Mouse (Mus musculus) right cerebral cortex, adult 18-20 months (tissue): ENCODE results near the gene Xrcc4.
"Not testable (repeated sequence)": the region's sequence is repeated elsewhere in the genome, so short reads cannot be mapped to it uniquely, and the experiment has no call there.

Experiments used
- DNase-seq: peaks from one replicate; pipeline ENCODE4 v3.0.0; 2022; ENCODE audit warnings: mixed read lengths

Gene Xrcc4

DNA sequence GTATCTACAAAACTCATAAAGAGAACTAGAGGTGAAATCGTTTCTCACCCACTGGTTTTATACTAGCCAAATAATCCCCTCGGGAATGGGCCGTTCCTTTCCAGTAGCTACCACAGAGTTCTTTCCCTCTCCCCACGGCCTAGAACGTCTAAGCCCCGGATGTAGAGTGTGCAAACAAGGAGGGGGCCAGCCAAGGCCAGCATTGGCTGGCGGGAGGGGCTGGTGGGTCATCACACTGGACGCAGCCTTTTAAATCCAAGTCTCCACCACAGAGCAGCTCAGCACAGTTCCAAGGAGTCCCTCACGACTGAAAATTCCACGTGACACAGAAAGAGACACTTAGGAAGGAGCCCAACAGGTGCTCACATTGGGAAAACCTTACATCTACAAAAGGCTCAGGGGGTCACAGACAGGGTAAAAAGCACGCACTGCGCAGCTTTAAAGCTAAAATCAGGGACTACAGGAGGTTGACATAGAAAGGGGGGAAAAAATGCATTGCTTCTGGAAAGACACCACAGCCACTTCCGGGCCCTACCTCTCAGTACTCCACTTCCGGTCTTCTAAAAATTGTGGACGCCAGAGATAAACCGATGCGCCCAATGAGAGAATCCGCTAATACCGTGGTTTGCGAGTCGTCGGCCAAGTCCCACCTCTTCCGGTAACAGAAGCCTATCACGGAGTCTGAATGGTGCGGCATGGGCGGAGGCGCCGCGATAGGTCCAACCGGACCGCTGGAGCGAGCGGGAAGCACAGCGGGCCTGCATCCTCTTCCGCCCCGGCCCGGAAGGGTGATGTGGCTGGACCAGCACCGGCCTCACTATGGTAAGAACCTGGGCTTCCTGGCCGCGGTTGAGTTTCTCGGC, at the start of gene Xrcc4, which contains the start of gene Tmem167:
TSS of gene Xrcc4 (minus strand) at position 647 of the 863 bp plus-strand sequence.
TSS of gene Tmem167 (plus strand) at position 162 of the 863 bp plus-strand sequence.
- DNase-seq = peak; percentile 99

DNA sequence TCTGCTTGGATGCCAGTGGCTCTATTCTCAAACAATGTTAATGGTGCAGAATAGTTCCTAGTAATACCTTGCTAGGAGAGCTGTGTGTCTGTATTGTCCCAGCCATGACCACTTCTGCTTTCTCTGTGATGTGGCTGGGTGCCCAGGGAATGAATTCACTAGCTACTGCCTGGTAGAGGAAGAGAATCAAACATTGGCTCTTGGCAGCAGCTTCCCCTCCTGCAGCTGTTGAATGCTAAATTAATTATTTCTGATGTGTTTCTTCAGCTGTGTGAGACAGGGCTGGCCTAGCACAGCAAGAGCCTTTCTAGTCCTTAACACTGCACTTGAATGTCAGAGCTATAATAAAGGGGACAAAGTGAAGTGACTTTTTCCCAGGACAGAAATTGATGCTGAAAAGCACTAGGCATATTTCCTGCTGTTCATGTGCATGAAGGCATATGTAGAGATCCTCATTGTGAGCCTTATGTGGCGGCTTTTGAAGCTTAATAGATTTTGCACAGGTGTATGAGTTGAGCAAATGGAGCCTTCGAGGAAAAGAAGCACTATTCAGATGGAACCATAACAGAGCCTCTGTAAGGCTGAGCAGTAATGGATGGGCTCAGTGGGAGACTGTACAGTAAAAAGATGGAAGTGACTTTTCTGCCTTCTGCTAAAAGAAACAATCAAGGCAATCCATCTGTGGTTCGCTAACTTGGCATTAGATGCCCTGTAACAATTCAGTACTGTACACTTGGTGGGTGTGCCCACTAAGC, 46.9 kb upstream of the Xrcc4 start:
- peak; percentile 32 for DNase-seq

DNA sequence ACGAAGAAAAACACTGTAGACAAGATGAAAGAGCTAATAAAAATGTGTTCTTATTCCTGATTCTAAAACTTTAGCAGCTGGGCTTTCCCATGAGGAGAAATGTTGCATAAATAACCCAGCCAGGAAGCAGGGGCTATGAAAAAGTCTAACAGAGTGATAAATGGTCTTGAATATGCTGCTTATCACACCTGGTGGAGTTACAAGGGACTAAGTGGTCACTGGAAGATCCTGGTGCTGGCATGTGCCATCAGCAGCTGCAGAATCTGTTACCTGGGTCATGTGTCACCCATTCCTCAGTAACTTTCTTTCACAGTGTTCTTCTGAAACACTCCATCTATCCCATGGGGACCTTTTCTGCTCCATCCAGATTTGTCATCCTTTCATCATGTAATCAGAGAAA, 22.3 kb upstream of the Xrcc4 start:
- DNase-seq = no peak

DNA sequence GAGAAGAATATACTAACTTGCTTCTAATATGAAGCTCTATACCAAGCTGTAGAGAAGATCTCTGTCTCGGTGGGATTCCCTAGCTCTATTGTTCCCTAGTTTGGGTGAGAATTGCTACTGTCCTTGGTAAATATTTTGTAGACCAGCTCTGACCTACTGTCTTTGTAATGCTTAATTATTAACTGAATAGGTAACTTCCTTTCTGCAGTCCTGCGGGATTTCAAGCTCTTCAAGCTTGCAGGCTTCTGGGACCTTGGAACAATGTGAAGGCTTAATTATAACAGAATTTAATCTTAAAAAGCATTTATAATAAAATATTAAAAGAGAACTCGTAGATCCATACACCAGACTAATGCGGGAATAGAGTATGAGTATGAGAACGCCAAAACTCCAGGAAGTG, 19.3 kb upstream of the Xrcc4 start:
- DNase-seq = not testable (repeated sequence)

DNA sequence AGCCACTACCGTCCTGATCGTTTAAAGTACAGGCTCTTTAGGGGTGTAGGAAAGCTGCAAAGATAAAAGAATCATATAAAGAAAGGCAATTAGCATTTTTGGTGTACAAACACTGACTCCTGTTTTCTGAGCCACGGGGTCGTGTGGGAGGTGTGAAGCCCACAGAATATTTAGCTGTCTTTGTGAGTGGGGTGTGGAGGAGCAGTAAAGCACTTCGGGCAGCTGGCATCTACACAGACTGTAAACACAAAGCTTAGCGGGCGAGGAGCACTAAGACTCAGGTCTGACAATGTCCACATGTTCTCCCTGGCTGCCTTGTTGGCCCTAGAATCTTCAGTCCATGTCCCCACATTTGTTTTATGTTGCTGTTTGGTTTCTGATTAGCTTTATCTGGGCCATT, 16.7 kb upstream of the Xrcc4 start:
- DNase-seq = peak; percentile 28

DNA sequence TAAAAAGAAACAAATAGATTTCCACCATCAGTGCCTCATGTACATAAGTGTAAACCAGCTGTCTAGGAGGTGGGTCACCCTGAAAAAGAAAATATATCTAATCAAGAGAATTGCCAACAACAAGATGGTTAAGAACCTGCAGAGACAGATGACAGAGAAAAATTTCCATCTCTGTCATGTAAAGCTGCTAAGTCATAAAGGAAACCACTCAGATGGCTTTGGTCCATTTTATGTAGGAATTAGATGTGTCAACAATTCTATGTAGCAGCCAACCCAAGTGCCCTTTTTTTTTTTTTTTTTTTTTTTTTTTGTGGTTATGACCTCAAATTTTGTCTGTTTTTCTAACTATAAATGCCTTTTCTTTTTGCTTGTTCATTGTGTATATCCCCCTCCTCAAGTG, 12.1 kb upstream of the Xrcc4 start:
- DNase-seq = no peak

DNA sequence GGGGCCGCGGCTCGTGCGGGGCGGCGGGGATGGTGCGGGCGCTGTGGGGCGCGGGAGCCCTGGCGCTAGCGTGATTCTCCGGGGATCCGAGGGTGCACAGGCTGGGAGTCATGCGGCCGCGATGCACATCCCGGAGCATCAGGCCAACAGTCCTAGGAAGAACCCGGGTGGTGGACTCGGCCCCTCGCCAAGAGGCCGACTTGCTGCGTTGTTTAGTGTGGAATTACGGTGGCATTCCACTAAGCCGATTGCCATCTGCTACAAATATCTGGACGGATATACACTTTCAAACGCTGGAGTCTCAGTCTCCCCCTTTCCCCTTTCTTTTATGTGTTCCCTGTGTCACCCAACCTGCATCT, 396 bp upstream of the Xrcc4 start:
- DNase-seq = no peak

DNA sequence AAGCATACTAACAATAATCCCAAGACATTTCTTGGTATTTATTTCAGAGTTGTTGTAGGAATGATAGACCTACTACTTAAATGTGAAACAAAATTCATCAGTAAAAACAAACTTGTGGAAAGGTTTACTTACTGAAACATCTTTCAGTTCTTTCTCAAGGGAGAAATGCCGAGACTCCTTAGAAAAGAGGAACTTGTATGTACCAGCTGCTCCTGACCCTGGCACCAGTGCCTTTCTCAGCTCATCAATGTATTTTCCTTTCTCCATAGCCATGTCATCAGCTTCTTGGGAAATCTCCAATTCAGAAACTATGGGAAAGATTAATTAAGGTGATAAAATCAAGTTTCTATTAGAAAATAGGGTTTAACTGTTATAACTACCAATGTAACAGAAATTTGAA, 27.5 kb downstream of the Xrcc4 start:
- no peak for DNase-seq

DNA sequence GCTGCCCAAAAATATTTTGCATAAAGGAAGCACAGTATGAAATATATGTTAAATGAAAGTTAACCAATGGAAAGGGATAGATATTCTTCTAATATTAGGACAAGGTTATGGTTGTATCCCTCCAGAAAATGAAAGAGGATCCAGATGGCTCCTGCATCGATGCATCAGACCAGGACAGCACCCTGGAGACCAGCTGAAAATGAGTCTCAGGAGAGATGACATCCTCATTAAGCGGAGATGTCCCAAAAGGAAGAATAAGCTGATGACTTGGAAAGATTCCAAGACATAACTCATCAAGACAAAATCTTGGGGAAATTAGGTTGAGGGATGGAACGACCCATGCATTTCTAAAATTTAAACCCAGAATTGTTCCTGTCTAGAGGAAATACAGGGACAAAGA, 37.0 kb downstream of the Xrcc4 start:
- DNase-seq = no peak

DNA sequence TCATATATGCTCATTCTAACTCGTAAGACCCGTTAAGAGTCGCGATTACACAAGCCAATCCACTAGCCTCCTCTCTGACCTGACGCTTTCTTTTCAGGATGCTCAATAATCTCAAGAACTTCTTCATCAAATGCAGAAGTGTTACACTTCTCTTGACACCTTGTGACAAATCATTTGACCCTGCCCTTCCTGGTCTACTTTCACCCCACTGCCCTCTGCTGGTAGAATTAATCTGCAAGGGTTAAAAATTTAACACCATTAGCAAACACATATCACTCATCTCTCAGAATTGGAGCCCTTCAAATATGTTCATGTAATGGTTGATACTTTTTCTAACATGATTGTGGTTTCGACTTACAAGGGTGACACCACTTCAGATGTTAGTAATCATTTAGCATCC, 37.7 kb downstream of the Xrcc4 start:
- DNase-seq = no peak

DNA sequence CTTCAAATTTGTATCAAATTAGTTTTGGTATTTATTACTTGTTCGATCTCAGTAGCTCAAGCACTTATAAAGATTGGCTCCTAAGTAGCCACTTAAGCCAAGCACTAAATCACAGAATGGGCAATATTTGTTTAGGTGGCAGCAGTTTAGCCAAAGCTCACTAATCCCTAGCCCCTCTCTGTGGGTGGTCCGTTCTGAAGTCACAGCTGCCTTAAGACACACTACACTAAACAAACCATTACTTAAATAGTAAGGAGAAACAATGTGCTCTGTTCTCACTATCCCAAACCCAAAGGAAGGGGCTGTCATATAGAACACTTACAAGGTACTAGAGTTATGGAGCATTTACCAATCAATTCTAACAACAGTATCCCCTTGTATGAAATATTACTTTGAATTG, 49.8 kb downstream of the Xrcc4 start:
- no peak for DNase-seq

DNA sequence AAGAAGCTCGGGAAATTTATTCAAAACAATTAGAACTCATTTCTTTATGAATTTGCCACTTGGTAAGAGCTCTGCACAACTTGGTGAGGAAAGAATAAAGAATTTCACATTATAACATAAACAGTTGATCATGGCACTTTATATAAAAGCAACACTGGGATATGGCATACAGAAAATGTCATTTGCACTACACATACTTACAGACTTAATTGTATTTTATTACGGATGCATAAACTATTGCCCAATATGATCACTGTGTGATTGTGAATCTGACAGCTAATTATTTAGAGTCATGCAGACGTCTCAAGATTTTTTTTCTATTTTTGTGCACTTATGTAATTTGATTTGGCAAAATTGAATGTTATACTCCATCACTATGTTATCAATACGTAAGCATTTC, 56.4 kb downstream of the Xrcc4 start:
- no peak for DNase-seq

DNA sequence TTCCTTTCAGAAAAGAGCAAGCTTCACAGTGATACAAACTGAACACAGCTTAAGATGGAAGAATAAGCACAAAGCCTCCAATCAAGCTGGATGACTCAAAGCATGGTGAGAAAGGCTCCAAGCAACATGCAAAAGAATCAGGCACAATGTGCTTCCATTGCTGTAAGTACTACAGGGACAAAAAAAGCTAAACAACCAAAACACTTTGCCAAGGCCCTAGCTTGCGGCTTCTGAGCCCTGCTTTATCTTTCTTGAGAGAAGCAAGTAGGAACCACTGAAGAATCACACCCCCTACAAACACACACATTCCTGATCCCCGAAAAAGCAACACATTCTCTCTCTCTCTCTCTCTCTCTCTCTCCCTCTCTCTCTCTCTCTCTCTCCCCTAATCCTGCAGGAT, 56.9 kb downstream of the Xrcc4 start:
- no peak for DNase-seq

DNA sequence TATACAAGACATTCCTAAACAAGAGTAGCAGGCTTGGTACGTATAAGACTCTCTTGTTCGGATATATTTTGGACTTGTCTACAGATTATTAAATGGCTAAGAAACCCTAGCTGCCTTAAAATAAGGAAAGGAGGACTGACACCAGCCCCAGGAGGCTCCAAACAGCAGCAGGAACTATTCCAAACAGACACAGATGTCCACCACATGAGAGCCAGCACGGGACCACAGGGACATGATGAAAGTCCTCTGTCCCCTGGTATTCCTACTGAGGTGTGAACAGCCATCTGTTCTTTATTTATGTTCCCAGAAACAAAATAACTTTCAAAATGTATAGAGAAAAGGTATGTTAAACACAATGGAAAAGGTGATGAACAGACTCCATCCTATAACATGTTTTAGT, 58.5 kb downstream of the Xrcc4 start:
- no peak for DNase-seq

DNA sequence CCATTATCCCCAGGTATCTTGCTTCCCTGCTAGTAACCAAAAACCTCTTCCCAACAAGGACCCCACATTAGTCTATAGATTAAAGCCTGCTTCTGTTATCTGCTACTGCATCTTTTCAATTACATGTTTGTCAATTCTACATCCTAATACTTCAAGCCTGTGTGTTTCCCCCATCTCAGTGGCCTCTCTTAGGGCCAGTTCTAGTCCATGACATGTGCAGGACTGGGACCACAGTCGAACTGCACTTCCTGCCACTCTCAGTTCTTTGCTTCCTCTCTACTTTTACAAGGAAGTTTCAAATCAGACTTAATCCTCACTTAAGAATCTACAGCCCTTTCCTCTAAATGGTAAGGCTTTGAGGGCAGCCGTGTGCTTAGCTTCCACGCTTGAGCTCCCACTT, 76.8 kb downstream of the Xrcc4 start:
- no peak for DNase-seq

DNA sequence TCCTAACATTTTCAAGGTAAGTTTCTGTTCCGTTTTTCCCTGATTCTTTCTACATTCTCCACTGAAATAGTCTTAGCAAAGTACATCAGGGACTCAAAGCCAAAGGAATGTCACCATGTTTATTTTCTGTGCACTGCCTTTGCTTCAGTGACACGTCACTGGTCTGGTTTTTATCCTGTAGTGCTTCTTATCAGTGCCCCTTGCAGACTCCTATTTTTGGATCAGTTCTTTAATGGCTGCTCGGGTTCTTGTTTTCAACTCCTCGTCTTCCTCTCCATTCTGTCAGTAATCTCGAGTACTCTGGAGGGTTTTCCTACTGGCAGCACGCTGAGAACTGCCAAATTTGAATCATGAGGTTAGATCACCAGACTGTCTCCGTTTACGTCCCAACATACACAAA, 77.2 kb downstream of the Xrcc4 start:
- no peak for DNase-seq

DNA sequence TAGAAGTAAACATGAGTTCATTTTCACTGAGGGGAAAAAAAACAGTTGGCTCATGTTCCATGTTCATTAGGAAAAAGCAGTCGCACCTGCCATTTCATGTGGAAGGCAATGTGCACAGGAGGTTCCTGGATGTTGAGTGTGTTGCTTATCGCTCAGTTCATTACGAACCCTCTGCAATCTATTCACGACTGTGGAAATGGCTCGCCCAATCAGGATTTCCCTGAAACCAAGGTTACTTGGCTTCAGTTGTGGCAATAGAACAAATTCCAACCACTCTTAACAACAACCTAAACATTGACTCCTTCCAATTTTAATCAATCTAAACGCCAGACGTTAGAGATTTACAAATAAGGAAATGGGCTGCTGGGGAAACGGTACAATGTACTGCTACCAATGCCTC, 78.3 kb downstream of the Xrcc4 start:
- DNase-seq = no peak

DNA sequence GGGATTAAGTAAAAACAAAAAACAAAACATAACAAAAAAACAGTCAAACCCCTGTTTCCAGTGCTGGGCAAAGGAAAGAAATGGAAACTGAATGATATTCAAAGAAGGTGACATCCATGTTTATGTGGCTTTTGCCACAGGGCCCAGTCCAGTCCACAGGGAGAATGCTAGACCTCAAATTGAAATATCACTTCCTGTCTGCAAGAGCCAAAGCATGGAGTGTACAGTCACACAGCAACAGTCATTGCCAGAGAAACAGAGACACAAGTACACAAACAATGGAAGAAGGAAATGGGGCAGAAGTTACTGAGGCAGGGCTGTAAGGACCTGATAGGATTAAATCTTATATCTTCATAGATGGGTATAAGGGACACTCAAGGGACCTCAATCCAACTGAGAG, 79.6 kb downstream of the Xrcc4 start:
- DNase-seq = no peak

DNA sequence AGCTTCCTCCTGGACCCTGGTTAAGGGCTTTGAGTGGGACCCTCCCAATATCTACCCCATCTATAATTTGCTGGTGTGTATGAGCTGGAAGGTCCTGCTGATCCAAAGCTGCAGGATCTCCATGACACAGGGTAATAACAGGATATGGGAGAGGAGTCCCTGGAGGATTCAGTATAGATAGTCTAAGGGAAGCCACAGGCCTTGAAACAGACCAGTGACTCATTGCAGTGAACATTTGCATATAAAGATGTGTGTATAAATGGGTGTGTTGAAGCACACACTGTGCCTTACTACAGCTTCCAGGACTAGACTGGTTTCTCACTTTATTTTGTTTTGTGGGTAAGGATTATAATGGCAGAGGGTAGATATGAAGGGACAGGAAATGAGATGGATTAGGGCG, 83.8 kb downstream of the Xrcc4 start:
- DNase-seq = no peak

DNA sequence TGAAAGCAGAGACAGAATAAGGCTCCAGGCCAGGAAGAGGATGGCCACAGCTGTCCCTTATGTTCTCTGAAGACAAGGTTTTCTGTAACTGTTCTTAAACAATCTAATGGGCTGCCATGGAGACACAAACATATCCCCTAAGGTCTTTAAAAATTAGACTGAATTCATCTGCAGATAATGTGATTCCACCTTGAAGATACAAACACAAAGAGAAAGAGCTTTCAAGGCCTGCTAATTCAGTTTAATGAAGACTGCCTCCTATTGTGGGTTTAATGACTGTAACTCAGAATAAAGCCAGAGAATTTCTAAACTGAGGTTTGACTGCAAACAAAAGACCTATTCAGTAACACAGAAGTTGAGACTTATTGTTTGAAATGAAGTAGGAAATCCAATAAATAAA, 91.9 kb downstream of the Xrcc4 start:
- no peak for DNase-seq

DNA sequence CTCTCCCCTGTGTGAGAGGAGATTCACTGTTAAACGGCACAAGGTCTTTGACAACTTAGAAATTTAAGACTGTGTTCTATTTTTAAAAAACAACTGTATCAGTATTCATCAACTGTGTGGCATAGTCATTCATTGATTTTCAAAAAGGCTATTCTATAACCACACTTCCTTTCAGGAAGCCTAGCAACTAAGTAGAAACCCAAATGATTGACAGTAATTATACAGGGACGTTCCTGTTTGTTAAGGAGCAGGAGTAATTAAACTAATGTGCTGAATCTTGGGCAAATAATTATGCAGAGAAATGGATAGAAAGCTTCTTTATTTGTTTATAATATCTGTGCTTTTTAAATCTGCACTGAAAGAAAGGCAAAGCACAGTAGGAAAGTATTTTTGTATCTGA, 103.3 kb downstream of the Xrcc4 start:
- no peak for DNase-seq

DNA sequence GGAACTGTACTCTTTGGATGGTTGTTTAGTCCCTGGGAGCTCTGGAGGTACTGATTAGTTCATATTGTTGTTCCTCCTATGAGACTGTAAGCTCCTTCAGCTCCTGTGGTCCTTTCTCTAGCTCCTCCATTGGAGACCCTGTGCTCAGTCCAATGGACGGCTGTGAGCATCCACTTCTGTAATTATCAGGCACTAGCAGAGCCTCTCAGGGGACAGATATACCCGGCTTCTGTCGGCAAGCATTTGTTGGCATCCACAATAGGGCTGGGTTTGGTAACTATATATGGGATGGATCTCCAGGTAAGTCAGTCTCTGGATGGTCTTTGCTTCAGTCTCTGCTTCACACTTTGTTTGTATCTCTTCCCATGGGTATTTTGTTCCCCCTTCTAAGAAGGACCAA, 118.5 kb downstream of the Xrcc4 start:
- no peak for DNase-seq

DNA sequence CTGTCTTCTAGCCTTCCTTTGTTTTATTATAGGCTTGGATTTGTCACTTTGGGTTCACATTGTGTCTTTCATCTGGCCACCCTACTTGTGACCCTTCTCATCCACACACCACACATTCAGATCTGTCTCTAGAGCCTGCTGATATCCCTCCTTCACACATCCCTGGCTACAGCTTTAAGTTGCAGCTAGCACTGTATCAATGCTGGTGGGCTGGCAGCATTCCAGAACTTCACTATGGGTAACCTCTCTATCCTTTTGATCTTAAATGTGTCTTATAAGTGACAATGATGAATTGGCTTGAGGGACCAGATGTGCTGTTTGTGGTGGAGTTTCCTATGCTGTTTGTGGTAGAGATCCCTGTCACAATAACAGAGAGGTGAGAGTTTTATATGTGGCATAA, 120.7 kb downstream of the Xrcc4 start:
- DNase-seq = no peak

DNA sequence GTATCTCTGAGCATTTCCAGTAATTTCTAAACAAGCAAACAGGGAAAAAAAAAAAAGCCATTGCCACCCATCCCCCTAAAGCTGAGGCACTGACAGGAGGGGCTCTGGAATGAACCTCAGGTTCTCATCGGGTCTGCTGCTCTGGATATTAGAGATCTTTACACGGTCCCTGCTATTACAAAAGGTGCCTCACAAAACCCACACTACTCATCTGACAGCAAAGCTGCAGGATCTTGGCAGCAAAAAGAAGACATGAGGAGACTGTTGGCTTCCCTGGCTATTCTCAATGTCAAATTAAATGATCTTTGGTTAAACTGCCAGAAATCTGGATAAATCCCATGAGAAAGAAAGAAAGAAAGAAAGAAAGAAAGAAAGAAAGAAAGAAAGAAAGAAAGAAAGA, 145.1 kb downstream of the Xrcc4 start:
- DNase-seq = no peak

DNA sequence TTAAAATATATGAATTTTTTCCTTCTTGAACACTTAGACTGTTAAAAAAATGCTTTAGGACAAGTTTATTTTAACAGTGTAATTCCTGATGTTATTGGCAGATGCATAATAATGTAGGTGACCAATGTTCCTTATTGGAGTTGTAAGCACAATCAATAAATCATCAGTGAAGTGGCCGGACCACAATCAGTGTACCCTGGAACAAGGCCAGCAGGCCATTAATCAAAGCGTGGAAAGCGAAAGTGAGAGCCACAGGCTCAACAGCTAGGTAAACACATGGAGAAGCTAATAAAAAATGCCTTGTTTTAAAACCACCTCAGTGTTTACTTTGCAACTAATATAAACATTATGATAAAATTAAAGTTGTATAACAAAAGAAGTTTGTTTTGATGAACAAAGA, 159.9 kb downstream of the Xrcc4 start:
- no peak for DNase-seq
